Mouse (Mus musculus): Measurements from ENCODE around the gene Fam129a. TPM values are rescaled to one million over a fixed set of nuclear protein-coding genes. Genes with fewer than 3 reads are reported as not detected.

Gene Fam129a
- polyA plus RNA-seq, 1 experiment from 2014 or later: 11.1 TPM

DNA sequence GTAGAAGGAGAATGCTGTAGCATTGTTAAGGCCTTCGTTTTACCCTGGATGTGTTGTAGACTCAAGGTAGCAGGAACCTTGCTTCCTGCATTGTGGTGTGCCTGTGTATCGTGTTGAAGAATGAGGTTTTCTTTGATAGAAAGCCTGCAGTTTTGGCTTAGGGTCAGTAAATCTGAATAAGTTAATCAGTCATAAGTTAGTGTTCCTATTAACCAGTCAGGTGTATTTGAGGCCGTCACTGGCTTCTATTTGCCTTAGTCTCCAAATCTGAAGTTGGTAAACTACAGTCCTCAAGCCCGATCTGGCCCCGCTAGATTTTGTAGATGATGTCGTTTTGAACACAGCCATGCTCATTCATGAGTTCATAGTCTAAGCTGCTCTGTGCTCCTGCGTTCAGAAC lies 125.8 kb downstream of the Fam129a start:
- no peak overlapping the region for H3K4me3 ChIP-seq
- H3K36me3 ChIP-seq: no peaks in the 10 kb centered on the region
- H3K9ac ChIP-seq: no peak overlapping the region
- no peaks in the 10 kb centered on the region for H3K27me3 ChIP-seq
- H3K4me2 ChIP-seq (replicated peaks): no peak overlapping the region
- 86% methylated on average over 7 of the region's 7 CpGs for WGBS
- peaks cover 28% of the 10 kb centered on the region for H3K4me1 ChIP-seq
- H3K9me3 ChIP-seq: no peaks in the 10 kb centered on the region
- ATAC-seq (ENCODE audit: low FRiP score, low read depth): no peak
- no peak overlapping the region for H3K27ac ChIP-seq

DNA sequence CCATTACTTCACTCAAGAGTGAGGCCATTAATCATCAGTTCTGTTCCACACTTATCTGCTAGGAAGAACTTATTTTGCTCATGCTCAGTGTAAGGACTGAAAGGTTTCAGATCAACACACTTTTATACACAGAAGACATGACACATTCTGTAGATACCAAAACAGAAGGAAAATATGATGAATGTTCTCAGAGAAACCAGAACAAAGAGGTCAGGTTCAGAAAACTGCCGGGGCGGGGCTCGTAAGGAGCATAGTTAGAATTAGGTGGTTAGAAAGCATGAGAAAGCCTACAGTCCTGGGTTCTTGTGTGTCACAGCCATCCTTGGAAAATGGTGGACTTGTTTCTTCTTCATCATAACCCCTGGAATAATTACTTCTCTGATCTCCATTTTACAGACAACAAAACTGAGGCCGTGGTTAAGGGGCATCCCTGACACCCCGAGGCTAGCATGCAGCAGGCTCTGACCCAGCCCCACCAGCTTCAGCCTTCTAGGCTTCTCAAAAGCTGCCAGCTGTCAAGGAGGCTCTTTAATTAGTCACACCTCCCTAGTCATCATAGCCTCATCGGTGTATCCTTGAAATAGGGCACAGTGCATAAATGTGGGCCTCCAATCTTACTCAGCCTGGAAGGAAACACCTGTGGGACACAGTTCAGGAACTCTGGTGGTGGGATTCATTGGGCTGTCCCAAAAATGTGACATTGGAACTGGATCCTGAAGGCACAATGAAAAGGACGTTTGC lies 127.1 kb downstream of the Fam129a start:
- H3K9ac ChIP-seq: no peak overlapping the region
- ATAC-seq (ENCODE audit: low FRiP score, low read depth): no peak
- no peak overlapping the region for H3K4me3 ChIP-seq
- H3K4me1 ChIP-seq: peaks cover 17% of the 10 kb centered on the region
- no peak overlapping the region for H3K27ac ChIP-seq
- no peak overlapping the region for H3K4me2 ChIP-seq (replicated peaks)
- no peaks in the 10 kb centered on the region for H3K36me3 ChIP-seq
- no peaks in the 10 kb centered on the region for H3K9me3 ChIP-seq
- 79% methylated on average over 7 of the region's 7 CpGs for WGBS
- H3K27me3 ChIP-seq: no peaks in the 10 kb centered on the region

DNA sequence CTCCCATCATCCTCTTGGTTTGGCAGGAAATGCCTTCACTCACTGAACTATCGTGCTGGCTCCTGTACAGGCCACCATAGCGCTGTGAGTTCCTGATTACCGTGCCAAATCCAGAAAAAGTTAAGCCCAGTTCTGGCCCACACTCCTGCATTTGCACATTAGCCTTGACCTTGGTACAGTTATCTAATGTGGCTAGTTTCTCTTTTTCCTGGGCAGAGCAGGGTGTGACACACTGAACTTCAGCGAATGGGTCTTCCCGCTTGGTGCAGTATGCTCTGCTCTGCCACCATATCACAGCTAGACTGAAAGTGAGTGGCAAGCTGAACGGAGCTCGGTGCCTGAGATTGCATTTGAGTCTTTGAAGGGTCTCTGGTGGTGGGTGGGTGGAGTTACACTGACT lies 128.4 kb downstream of the Fam129a start:
- H3K4me2 ChIP-seq (replicated peaks): no peak overlapping the region
- H3K27ac ChIP-seq: no peak overlapping the region
- H3K36me3 ChIP-seq: no peaks in the 10 kb centered on the region
- H3K27me3 ChIP-seq: no peaks in the 10 kb centered on the region
- no peaks in the 10 kb centered on the region for H3K9me3 ChIP-seq
- ATAC-seq (ENCODE audit: low FRiP score, low read depth): no peak
- peaks cover 15% of the 10 kb centered on the region for H3K4me1 ChIP-seq
- WGBS: 69% methylated on average over 7 of the region's 7 CpGs
- H3K9ac ChIP-seq: no peak overlapping the region
- H3K4me3 ChIP-seq: no peak overlapping the region

DNA sequence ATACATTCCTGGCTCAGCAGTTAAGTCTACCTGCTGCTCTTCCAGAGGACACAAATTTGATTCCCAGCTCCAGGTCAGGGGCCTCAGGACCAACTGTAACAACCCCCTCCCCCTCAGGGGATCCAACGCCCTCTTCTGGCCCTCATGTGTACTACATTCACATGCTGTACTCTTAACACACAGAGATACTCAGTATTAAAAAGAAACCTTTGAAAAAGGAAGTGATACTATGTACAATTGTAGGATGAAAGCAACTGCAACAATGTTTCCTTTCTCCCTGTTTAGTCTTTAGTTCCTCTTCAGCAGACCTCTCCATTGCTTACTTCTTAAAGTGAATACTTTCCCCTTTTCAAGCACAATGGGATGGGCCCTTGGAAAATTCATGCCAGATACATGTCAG lies 131.8 kb downstream of the Fam129a start:
- Histone ChIP-seq H3K9me3 (no peaks in the 10 kb centered on the region), H3K27me3 (0 out of 2 replicates have a peak, but pooled peaks cover 3% of the 10 kb centered on the region), H3K4me2 (replicated peaks) (no peak overlapping the region), H3K9ac (no peak overlapping the region), H3K36me3 (no peaks in the 10 kb centered on the region), H3K4me3 (no peak overlapping the region), H3K27ac (no peak overlapping the region), H3K4me1 (peaks cover 22% of the 10 kb centered on the region)
- no peak for ATAC-seq (ENCODE audit: low FRiP score, low read depth)
- 35% methylated on average over 1 of the region's 1 CpGs for WGBS

DNA sequence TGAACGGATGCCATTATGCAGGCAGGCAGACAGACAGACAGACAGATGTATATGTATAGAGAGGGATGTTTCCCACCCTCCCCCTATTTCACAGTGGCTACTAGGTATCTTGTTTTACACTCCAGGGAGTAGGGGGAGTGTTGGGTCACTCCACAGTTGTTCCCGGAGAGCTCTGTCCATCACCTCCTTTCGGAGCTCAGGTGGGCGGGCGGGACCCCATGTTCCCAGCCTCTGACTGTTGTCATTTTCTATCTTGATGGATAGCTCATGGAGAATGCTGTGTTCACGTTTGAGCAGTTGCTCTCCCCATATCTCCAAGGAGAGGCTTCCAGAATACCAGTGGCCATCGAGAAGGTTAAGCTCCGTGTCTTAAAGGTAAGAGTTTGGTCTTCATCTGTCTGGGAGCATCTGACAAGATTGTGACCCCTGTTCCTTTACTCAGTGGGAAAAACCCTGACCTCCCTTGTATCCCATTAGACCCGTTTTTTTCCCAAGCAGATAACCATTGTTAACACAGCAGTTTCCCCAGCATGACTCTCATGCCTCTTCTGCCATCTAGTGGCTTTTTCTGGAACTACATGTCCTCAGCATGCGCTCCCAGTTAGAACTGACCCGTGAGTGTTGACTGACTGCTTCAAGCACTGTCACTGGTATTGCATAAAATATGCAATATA lies 134.9 kb downstream of the Fam129a start:
- Histone ChIP-seq H3K4me2 (replicated peaks) (no peak overlapping the region), H3K4me3 (no peak overlapping the region), H3K4me1 (peaks cover 24% of the 10 kb centered on the region), H3K9me3 (no peaks in the 10 kb centered on the region), H3K9ac (no peak overlapping the region), H3K27me3 (0 out of 2 replicates have a peak, but pooled peaks cover 3% of the 10 kb centered on the region), H3K27ac (no peak overlapping the region), H3K36me3 (no peaks in the 10 kb centered on the region)
- WGBS: 36% methylated on average over 11 of the region's 11 CpGs
- ATAC-seq (ENCODE audit: low FRiP score, low read depth): peak; percentile 77

DNA sequence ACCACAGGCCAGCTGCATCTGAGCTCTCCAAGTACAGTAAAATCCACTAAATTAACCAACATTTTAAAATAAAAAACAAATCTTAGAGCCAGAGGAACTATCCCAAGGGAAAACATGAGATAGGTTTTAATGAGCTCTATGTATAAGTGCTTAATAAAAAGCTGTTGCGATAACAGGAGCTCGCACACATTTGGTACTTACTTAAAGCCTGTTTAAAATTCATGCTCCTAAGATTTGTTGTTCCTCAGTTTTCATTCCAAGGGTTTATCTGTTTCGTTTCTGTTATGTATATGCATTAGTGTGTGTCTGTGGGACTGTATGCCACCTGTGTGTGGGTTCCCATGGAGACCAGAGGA lies 135.4 kb downstream of the Fam129a start:
- Histone ChIP-seq H3K9me3 (no peaks in the 10 kb centered on the region), H3K27me3 (0 out of 2 replicates have a peak, but pooled peaks cover 3% of the 10 kb centered on the region), H3K27ac (no peak overlapping the region), H3K4me2 (replicated peaks) (no peak overlapping the region), H3K4me3 (no peak overlapping the region), H3K4me1 (peaks cover 24% of the 10 kb centered on the region), H3K9ac (no peak overlapping the region), H3K36me3 (no peaks in the 10 kb centered on the region)
- 74% methylated on average over 3 of the region's 3 CpGs for WGBS
- no peak for ATAC-seq (ENCODE audit: low FRiP score, low read depth)

DNA sequence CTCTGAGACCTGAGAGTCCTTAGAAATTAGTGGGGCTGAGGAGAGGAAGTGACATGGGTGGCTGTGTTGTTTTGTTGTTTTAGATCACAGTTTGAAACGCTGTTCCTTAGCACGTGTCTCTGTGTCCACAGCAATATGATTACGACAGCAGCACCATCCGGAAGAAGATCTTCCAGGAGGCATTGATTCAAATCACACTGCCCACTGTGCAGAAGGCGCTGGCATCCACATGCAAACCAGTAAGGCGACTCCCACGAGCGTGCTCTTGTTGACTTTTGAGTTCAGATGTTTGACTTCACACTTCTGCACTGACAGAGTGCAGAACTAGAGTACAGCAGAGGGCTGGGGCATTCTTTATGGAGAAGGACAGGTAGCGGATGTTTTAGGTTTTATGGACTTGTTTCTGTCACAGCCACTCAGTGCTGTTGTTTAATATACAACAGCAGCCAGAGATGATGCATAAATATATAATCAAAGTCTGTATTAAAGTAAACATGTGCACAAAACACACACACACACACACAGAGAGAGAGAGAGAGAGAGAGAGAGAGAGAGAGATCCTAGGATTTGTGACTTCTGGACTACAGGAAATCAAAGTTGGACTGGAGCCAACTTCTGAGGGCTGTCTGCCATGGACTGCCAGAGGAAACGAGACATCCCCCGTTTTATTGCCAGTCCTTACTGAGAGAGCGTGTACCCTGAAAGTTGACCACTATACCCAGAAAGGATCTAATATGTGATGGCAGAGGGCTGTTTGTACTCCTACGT lies 138.2 kb downstream of the Fam129a start:
- Histone ChIP-seq H3K9ac (no peak overlapping the region), H3K4me2 (replicated peaks) (no peak overlapping the region), H3K27me3 (0 out of 2 replicates have a peak, but pooled peaks cover 3% of the 10 kb centered on the region), H3K27ac (no peak overlapping the region; the same call in 1 of the 2 replicates), H3K36me3 (no peaks in the 10 kb centered on the region), H3K4me1 (peaks cover 24% of the 10 kb centered on the region), H3K9me3 (no peaks in the 10 kb centered on the region), H3K4me3 (no peak overlapping the region)
- no peak for ATAC-seq (ENCODE audit: low FRiP score, low read depth)
- WGBS: 38% methylated on average over 13 of the region's 13 CpGs

DNA sequence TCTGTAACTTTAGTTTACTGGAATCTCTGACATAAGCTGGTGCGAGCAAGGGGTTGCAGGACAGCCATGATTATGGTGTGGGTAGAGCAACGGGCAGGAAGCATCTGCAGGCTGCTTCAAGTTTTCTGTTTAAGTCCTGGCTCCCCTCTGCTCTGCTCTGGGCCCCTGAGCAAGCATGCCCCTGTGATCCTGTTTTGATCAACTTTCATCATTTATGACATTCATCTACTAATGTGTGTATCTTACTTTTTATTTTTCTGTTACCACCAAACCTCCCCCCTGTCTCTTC lies 138.7 kb downstream of the Fam129a start:
- no peaks in the 10 kb centered on the region for H3K9me3 ChIP-seq
- H3K4me1 ChIP-seq: peaks cover 24% of the 10 kb centered on the region
- H3K4me2 ChIP-seq (replicated peaks): no peak overlapping the region
- peak; percentile 35; the same call in 1 of the 2 replicates for ATAC-seq (ENCODE audit: low FRiP score, low read depth)
- 0 out of 2 replicates have a peak, but pooled peaks cover 3% of the 10 kb centered on the region for H3K27me3 ChIP-seq
- no peaks in the 10 kb centered on the region for H3K36me3 ChIP-seq
- no peak overlapping the region for H3K4me3 ChIP-seq
- H3K27ac ChIP-seq: no peak overlapping the region; the same call in 1 of the 2 replicates
- H3K9ac ChIP-seq: no peak overlapping the region
- 18% methylated on average over 2 of the region's 2 CpGs for WGBS

DNA sequence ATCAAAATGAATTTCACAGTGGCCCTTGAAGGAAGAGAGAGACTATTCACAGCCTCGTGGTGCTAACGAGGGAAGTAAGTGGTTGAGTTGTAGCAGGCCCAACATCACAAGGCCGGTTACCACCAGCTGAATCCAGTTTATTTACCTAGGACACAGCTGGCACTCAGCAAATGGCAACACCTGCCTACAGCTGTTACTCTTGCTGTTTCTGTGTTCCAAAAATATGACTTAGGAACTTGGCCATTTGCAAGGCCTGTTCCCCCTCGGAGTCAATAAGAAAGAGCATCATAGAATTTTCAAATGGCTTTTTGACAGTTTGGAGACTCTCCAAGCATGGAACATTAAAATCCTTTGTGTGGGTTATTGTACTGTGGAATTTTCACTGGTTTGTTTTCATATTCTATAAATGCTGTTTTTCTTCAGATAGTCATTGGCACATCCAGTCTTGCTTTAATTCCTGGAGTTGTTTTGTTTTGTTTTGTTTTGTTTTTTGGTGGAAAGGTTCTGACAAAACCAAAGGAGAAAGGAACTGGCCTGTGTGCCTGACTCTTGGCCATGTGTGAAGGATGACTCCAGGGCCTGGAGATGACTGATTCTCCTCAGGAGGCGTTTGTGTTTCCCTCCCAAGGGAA lies 139.6 kb downstream of the Fam129a start:
- no peaks in the 10 kb centered on the region for H3K36me3 ChIP-seq
- H3K9me3 ChIP-seq: no peaks in the 10 kb centered on the region
- H3K4me3 ChIP-seq: no peak overlapping the region
- H3K4me1 ChIP-seq: peaks cover 22% of the 10 kb centered on the region
- no peak overlapping the region for H3K9ac ChIP-seq
- 0 out of 2 replicates have a peak, but pooled peaks cover 3% of the 10 kb centered on the region for H3K27me3 ChIP-seq
- no peak for ATAC-seq (ENCODE audit: low FRiP score, low read depth)
- H3K27ac ChIP-seq: no peak overlapping the region
- no peak overlapping the region for H3K4me2 ChIP-seq (replicated peaks)
- WGBS: 39% methylated on average over 5 of the region's 5 CpGs

DNA sequence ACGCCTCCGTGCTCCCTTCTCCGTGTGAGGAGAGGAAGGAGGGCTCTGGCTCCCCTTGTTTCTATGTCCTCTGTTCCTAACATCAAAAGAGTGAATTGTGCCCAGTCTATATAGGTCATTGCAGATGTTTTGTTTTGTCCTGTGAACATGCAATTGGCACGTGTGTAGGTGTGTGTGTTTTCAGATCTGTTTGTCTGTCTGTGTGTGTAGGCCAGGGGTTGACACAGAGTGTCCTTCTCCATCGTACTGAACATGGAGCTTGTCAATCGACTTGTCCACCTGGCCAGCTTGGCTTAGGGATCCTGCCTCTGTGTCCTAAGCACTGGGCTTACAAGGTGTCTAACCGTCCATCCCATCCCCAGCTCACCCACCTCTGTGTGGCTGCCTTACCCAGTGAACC lies 140.1 kb downstream of the Fam129a start:
- Histone ChIP-seq H3K4me2 (replicated peaks) (no peak overlapping the region), H3K27me3 (0 out of 2 replicates have a peak, but pooled peaks cover 3% of the 10 kb centered on the region), H3K9ac (no peak overlapping the region), H3K27ac (no peak overlapping the region), H3K4me1 (peaks cover 18% of the 10 kb centered on the region), H3K9me3 (no peaks in the 10 kb centered on the region), H3K36me3 (no peaks in the 10 kb centered on the region), H3K4me3 (no peak overlapping the region)
- ATAC-seq (ENCODE audit: low FRiP score, low read depth): no peak
- 80% methylated on average over 7 of the region's 7 CpGs for WGBS

DNA sequence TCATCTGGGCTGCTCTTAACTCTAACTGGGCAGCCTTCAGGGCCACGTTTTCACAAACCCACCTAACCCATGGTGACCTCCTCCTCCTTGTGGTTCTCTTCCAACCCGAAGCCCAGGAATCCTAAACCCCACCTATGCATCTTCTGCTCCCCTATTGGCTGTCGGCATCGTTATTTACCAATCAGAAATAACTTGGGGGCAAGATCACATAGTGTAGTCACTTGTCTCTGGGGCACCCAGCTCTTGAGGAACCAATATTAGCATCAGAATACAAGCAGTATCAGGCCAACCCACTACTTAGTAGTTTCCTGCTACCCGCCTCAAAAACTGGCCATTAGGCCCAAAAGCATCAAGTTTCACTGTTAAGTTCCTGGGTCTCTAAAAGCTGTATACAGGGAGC lies 141.7 kb downstream of the Fam129a start:
- H3K4me3 ChIP-seq: no peak overlapping the region
- no peak for ATAC-seq (ENCODE audit: low FRiP score, low read depth)
- H3K9ac ChIP-seq: no peak overlapping the region
- H3K27ac ChIP-seq: no peak overlapping the region
- H3K36me3 ChIP-seq: no peaks in the 10 kb centered on the region
- WGBS: 36% methylated on average over 5 of the region's 5 CpGs
- H3K4me2 ChIP-seq (replicated peaks): no peak overlapping the region
- peaks cover 18% of the 10 kb centered on the region for H3K4me1 ChIP-seq
- no peaks in the 10 kb centered on the region for H3K9me3 ChIP-seq
- no peaks in the 10 kb centered on the region for H3K27me3 ChIP-seq

DNA sequence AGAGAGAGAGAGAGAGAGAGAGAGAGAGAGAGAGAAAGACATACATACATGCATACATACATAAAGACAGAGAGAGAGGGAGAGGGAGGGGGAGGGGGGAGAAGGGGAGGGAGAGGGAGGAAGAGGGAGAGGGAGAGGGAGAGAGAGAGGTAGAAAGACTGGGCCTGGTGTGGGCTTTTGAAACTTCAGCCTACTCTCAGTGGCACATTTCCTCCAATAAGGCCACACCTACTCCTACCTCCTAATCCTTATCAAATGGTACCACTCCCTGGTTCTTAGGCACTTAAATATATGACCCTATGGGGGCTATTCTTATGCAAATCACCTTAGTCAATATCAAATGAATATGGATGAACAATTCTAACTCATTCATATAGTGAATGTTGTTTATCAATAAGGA lies 142.6 kb downstream of the Fam129a start:
- Histone ChIP-seq H3K4me1 (peaks cover 26% of the 10 kb centered on the region), H3K4me2 (replicated peaks) (no peak overlapping the region), H3K9me3 (no peaks in the 10 kb centered on the region), H3K4me3 (no peak overlapping the region), H3K9ac (no peak overlapping the region), H3K27ac (no peak overlapping the region), H3K27me3 (no peaks in the 10 kb centered on the region), H3K36me3 (no peaks in the 10 kb centered on the region)
- ATAC-seq (ENCODE audit: low FRiP score, low read depth): no peak

All from limb, embryonic 13.5 days (tissue).